Mouse (Mus musculus) frontal cortex, postnatal 36 days (tissue): ENCODE data around the gene Rae1.

ENCODE experiments used
- DNase-seq, 2 experiments: peaks; one replicate each; pipeline ENCODE4 v3.0.0; 2022; ENCODE audit warnings: low spot score in 2 of 2

The Rae1 gene

GRCm38 (mm10) chr2:173048041-173048745 is 48.3 kb downstream of the Rae1 start:
- no peak for DNase-seq

GRCm38 (mm10) chr2:173049231-173049630 is 49.3 kb downstream of the Rae1 start:
- DNase-seq = no peak

- no peak for DNase-seq
These were observed 49.9 kb downstream of the Rae1 start for GRCm38 (mm10) chr2:173049817-173050216.

GRCm38 (mm10) chr2:173050604-173051382 is 50.9 kb downstream of the Rae1 start:
- no peak for DNase-seq

- no peak for DNase-seq
These were observed 53.0 kb downstream of the Rae1 start for GRCm38 (mm10) chr2:173052881-173053280.

GRCm38 (mm10) chr2:173053846-173054245 is 53.9 kb downstream of the Rae1 start:
- no peak for DNase-seq

GRCm38 (mm10) chr2:173056303-173056881 is 56.5 kb downstream of the Rae1 start:
- no peak for DNase-seq

- DNase-seq = no peak
These were observed 57.0 kb downstream of the Rae1 start for GRCm38 (mm10) chr2:173056882-173057315.

GRCm38 (mm10) chr2:173057623-173058022 is 57.7 kb downstream of the Rae1 start:
- DNase-seq = no peak

- no peak for DNase-seq
These were observed 58.3 kb downstream of the Rae1 start for GRCm38 (mm10) chr2:173058263-173058662.

- DNase-seq = no peak
These were observed 60.5 kb downstream of the Rae1 start for GRCm38 (mm10) chr2:173060450-173060849.

GRCm38 (mm10) chr2:173061443-173062351 is 61.8 kb downstream of the Rae1 start:
- DNase-seq = no peak

GRCm38 (mm10) chr2:173063219-173063618 is 63.3 kb downstream of the Rae1 start:
- DNase-seq = no peak

- DNase-seq = no peak
These were observed 64.9 kb downstream of the Rae1 start for GRCm38 (mm10) chr2:173064864-173065263.
